Mouse (Mus musculus): ENCODE measurements around the gene Nup85. TPM values are rescaled to one million over a fixed set of nuclear protein-coding genes. Genes with fewer than 3 reads are reported as not detected.
A peak's percentile ranks its signal among the peaks of the same experiment; 100 is the strongest.

The Nup85 gene
- total and polyA plus RNA-seq, 3 experiments: 362 to 370 TPM; not detected in 1

DNA sequence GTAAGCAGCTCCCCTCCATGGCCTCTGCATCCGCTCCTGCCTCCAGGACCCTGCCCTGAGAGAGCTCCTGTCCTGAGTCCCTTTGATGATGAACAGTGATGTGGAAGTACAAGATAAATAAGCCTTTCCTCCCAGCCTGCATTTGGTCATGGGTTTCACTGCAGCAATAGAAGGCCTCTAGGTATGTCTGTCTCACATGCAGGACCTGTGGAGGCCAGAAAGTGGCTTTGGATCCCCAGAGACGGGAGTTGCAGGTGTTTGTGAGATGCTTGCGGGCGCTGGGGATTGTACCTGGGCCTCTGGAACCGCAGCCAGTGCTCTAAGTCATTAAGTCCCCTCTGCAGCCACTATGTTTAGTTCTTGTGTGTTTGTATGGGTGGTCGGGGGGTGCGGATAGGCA lies 55.7 kb downstream of the Nup85 start:
- Histone ChIP-seq H3K9ac (ENCODE audit: control insufficient read depth, low read depth, low read length, poor library complexity, severe bottlenecking) (no peak overlapping the region), H3K27me3 (ENCODE audit: control insufficient read depth in 1 of 2, insufficient read depth in 2 of 2, low read length in 2 of 2) (no peaks in the 10 kb centered on the region), H3K9me3 (replicated peaks; ENCODE audit: insufficient read depth, low read length) (no peaks in the 10 kb centered on the region), H3K36me3 (ENCODE audit: control insufficient read depth in 1 of 2, insufficient read depth in 2 of 2, low read length in 2 of 2) (peaks cover 0 to 4% of the 10 kb centered on the region in 2 experiments; a peak in 2 of 4 replicates), H3K79me2 (ENCODE audit: control insufficient read depth, insufficient read depth, low read length, poor library complexity) (no peaks in the 10 kb centered on the region; the same call in 1 of the 2 replicates), H3K4me1 (ENCODE audit: control insufficient read depth in 1 of 2, insufficient read depth in 2 of 2, low read length in 2 of 2) (no peaks in the 10 kb centered on the region), H3K4me3 (ENCODE audit: control insufficient read depth in 1 of 2, insufficient read depth in 1 of 2, low read depth in 2 of 2, low read length in 2 of 2) (no peak overlapping the region), H3K27ac (ENCODE audit: control insufficient read depth, low read depth, low read length) (no peak overlapping the region)
- DNase-seq (ENCODE audit: low read depth, low spot score): no peak
- no peak for TF ChIP-seq MAX (IDR thresholded peaks at IDR 0.05; ENCODE audit: low read length)
- TF ChIP-seq EP300 (IDR thresholded peaks at IDR 0.05; ENCODE audit: low read depth in 1 of 2, low read length in 2 of 2): no peak
- TF ChIP-seq TCF12 (IDR thresholded peaks at IDR 0.05; ENCODE audit: low read depth, low read length): no peak
- TF ChIP-seq ZKSCAN1 (IDR thresholded peaks at IDR 0.05; ENCODE audit: low read depth, low read length): no peak
- no peak for TF ChIP-seq BHLHE40 (IDR thresholded peaks at IDR 0.05; ENCODE audit: borderline replicate concordance, low read depth, low read length)
- no peak for TF ChIP-seq MYB (IDR thresholded peaks at IDR 0.05; ENCODE audit: low read depth, low read length)
- no peak for TF ChIP-seq ZMIZ1 (IDR thresholded peaks at IDR 0.05; ENCODE audit: low read depth, low read length)
- TF ChIP-seq POLR2AphosphoS5 (IDR thresholded peaks at IDR 0.05; ENCODE audit: borderline replicate concordance, low read depth, low read length): no peak
- TF ChIP-seq POLR2AphosphoS2 (IDR thresholded peaks at IDR 0.05; ENCODE audit: low read length): no peak
- TF ChIP-seq HCFC1 (IDR thresholded peaks at IDR 0.05; ENCODE audit: low read depth, low read length): no peak
- no peak for TF ChIP-seq SMC3 (IDR thresholded peaks at IDR 0.05; ENCODE audit: low read depth, low read length)
- TF ChIP-seq MAFK (IDR thresholded peaks at IDR 0.05; ENCODE audit: borderline replicate concordance, low read depth, low read length): no peak
- TF ChIP-seq CTCF (IDR thresholded peaks at IDR 0.05 in 2 of 3, conservative IDR thresholded peaks at IDR 0.05 in 1 of 3; ENCODE audit: control insufficient read depth in 1 of 3, insufficient read depth in 1 of 3, low read depth in 2 of 3, low read length in 3 of 3, poor library complexity in 1 of 3, severe bottlenecking in 1 of 3): no peak
- no peak for TF ChIP-seq ZC3H11A (IDR thresholded peaks at IDR 0.05; ENCODE audit: low read depth, low read length)
- TF ChIP-seq POLR2A (IDR thresholded peaks at IDR 0.05; ENCODE audit: control insufficient read depth in 1 of 2, insufficient read depth in 1 of 2, low read depth in 1 of 2, low read length in 2 of 2, poor library complexity in 1 of 2): no peak
- no peak for TF ChIP-seq E2F4 (IDR thresholded peaks at IDR 0.05; ENCODE audit: borderline replicate concordance, low read depth, low read length)
- TF ChIP-seq CHD2 (IDR thresholded peaks at IDR 0.05; ENCODE audit: low read length): no peak

- Histone ChIP-seq H3K27ac (ENCODE audit: control insufficient read depth, low read depth, low read length) (no peak overlapping the region), H3K79me2 (ENCODE audit: control insufficient read depth, insufficient read depth, low read length, poor library complexity) (peaks cover 21% of the 10 kb centered on the region), H3K4me1 (ENCODE audit: control insufficient read depth in 1 of 2, insufficient read depth in 2 of 2, low read length in 2 of 2) (peaks cover 3 to 7% of the 10 kb centered on the region in 2 experiments), H3K9me3 (replicated peaks; ENCODE audit: insufficient read depth, low read length) (no peaks in the 10 kb centered on the region), H3K36me3 (ENCODE audit: control insufficient read depth in 1 of 2, insufficient read depth in 2 of 2, low read length in 2 of 2) (peaks cover 4 to 6% of the 10 kb centered on the region in 2 experiments), H3K9ac (ENCODE audit: control insufficient read depth, low read depth, low read length, poor library complexity, severe bottlenecking) (no peak overlapping the region), H3K4me3 (ENCODE audit: control insufficient read depth in 1 of 2, insufficient read depth in 1 of 2, low read depth in 2 of 2, low read length in 2 of 2) (no peak overlapping the region), H3K27me3 (ENCODE audit: control insufficient read depth in 1 of 2, insufficient read depth in 2 of 2, low read length in 2 of 2) (no peaks in the 10 kb centered on the region)
- TF ChIP-seq CTCF (IDR thresholded peaks at IDR 0.05 in 2 of 3, conservative IDR thresholded peaks at IDR 0.05 in 1 of 3; ENCODE audit: control insufficient read depth in 1 of 3, insufficient read depth in 1 of 3, low read depth in 2 of 3, low read length in 3 of 3, poor library complexity in 1 of 3, severe bottlenecking in 1 of 3) (peak in 2 of 3 experiments; percentile 41 to 43; a peak in 4 of 6 replicates), MAFK (IDR thresholded peaks at IDR 0.05; ENCODE audit: borderline replicate concordance, low read depth, low read length) (no peak)
- peak; percentile 63 for DNase-seq (ENCODE audit: low read depth, low spot score)
These were observed 59.3 kb downstream of the Nup85 start for GRCm38 (mm10) chr11:115623487-115624070.
